Mouse (Mus musculus) right cerebral cortex, postnatal 4 days (tissue): ENCODE data around the gene H3f3a.

Experiments used
- DNase-seq: peaks from one replicate; pipeline ENCODE4 v3.0.0-alpha.2; 2022

The H3f3a gene

DNA sequence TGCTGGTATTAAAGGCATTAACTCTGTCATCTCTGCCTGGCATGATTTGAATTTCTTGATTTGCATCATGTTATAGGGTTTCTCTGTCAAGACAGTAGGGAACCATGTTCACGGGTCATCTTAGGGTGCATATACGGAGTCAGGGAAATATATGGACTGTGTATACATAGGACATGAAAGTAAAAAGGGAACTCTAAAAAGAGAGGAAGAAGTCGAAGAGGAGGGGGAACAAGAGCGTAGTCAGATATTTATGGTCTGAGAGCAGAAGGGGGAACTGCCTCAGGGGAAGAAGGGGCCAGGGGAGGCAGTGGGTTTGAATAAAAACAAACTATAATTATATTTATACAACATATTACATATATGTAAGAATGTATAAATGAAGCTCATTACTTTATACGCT lies 8.5 kb upstream of the H3f3a start:
- no peak for DNase-seq

DNA sequence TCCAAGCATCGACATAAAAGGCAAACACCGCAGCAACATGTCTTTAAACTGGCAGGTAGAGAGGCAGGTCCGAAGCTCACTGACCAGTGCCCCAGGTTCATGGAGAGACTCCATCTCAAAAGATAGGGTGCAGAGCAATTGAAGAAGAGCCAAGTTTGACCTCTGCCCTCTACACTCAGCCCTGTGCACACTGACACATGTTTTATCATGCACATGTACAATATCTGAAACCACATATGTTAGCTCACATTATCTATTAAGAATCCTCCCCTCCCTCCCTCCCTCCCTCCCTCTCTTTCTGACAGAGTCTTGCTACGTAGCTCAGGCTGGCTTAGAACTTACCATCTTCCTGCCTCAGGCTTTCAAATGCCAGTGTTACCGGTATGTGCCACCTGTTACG lies 7.4 kb upstream of the H3f3a start:
- DNase-seq, result no peak

DNA sequence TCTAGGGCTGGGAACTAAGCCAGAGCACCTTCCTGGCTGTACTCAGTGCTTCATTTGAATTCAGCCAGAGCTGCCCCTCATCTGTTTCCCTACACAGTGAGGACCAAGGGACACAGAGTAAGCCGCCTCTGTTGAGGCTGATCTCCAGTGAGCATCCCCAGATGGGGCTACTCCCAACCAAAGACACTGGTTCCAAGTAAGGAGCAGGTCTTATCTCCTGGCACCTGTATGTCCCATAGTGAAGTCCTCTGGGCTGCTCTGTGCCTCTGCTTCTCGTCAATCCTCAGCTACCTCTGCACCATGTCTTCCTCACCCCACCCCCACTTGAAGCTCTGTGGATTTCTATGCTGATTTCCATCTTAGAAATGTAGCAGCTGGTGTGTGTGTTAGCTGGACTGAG lies 4.3 kb upstream of the H3f3a start:
- no peak for DNase-seq

DNA sequence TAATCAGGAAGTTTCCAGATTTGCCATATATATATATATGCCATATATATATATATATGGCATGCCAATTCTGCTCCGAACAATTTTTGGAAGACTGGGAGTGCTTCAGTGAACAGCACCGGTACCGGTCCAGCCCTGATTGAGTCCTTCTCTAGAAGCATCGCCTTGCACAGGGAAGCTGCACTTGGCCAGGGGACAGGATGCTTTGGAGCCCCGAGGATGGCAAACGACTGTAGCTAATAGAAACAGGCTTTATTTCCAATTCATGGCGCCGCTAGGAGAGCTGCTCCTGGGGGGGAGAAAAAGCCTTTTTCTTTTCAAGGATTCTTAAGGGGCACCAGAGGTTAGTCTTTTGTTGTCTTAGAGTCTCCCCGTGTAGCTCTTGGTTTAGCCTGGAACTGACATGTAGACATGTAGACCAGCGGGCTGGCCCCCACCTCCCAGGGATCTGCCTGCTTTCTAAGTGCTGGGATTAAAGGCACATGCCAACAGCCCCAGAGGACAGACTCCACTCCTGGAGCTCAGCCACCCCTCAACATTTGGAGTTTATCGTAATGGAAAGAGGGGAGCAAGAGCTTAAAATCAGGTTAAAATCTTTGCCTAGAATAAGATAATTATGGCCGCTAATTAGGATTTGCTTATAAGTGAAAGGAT lies 1.8 kb upstream of the H3f3a start:
- DNase-seq, result peak; percentile 17

DNA sequence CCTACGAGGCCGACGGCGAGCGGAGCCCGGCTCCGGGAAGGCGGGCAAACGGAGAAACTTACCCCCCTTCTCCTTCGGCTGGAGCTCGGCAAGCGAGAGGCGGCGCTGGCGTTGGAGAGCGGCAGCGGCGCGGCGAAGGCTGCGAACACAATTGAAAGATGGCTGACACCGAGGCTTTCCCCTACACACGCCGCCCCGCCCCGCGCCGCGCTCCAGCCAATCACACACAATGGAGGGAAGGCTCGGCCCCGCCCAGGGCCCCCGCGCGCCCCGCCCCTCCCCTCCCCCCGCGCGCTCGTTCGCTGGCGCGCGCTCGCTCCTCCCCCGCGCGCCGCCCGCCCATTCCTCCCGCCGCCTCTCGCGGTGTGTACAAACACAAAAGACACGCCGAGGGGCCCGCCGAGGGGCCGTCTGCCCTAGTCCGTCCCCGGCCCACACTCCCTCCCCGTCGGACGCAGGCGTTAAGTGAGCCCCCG lies 296 bp downstream of the H3f3a start:
- DNase-seq, result peak; percentile 97

DNA sequence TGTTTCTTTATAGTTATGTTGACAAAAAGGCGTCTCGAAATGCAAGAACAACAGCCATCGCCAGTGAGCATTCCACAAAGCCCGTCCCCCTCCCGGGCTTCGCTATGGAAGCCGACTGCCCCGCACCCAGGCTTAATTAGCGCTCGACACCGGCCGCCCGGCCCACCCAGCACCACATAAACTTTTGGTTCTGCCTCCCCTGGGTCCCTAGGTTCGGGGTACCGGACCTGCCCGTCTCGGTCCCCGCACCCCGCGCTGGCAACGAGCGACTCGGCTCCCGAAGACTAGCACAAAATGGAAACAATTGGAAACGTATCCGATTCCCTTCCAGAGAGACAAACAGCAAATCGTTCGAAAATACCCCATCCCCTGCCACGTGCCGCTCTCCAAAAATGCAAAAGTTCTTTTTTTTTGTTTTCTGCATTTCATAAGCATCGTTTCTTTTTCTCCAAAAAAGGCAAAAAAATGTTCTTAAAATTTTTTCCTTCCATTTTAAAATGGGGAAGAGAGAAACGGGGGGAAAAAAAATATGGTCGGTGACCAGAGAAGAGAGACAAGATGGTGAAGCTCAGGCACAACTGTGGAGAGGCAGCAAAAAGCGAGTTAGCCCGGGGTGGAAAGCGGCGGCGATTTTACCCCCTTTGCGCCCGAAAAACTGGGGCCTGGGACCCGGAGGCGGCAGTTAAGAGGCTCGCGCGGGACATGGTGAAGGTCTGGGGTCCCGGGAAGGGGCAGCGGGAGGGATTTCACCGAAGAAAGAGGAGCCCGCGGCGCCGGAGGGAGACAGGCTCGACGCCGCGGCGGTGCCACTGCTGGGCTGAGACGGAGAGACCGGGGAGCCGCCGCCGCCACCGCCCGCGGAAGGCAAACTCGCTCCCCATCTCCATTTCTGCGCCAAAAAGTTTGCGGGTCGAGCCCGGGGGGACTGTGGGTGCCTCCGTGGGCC lies 1.0 kb downstream of the H3f3a start:
- DNase-seq, result peak; percentile 57

DNA sequence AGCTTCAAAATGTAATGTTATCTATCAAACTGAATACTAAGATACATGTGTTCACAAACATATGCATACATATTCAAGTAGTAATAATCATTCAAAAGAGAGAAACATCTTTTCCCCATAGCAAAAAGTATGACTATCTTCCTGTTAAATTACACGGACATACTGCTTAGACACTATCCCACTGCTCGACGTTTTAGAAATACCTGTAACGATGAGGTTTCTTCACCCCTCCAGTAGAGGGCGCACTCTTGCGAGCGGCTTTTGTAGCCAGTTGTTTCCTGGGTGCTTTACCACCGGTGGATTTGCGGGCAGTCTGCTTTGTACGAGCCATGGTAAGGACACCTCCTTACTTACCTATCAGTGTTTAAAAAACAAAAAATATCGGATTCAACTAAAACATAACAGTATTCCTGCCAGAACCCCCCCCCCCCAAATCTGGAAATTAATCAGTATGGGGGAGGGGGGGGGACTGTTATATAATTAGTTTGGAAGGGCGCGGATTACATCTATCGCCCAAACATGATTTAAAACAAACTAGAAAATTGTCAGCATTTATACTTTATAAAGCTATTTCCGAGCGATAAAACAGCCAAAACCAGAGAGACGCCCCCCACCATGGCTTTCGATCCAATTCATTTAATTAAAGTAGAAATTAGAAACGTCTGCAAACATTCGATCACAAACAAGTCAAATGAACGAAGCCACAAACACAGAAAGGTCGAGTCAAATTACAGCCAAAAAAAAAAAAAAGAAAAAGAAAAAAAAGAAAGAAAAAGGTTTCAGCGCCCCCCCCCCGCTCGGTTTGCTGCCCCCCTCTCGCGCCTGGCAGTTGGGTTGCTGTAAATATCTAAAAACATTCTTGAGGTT lies 1.9 kb downstream of the H3f3a start:
- DNase-seq, result no peak

DNA sequence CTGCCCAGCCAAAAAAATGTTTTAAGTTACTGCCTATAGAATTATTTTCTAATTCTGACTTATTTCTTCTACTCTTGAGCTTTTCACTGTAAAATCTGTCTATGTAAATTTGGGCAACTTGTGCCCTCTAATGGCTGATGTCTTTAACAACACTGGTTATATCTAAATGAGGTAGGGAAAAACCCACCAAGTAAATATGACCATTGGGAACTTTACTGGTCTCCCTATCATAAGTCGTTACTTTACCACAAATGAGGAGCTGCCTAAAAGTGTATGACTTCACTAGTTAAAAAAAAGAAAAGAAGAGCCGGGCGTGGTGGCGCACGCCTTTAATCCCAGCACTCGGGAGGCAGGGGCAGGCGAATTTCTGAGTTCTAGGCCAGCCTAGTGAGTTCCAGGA lies 2.8 kb downstream of the H3f3a start:
- no peak for DNase-seq

DNA sequence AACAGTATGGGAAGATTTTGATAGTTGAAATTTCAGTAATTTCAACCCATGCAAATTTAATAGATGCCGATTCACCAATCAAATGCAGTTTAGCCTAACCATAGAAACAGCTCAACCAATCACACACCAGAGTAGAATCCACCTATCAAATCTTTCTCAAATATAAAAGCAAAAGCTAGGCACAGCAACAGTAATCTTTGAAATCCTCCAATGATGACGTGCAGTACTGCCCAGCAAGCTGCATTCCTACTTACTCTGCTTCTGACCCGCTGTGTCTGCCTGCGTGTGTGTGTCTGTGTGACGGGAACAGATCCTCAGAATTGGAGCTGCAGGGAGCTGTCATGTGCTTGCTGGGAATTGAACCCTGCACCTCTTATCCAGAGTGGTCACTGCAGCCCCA lies 4.9 kb downstream of the H3f3a start:
- no peak for DNase-seq

DNA sequence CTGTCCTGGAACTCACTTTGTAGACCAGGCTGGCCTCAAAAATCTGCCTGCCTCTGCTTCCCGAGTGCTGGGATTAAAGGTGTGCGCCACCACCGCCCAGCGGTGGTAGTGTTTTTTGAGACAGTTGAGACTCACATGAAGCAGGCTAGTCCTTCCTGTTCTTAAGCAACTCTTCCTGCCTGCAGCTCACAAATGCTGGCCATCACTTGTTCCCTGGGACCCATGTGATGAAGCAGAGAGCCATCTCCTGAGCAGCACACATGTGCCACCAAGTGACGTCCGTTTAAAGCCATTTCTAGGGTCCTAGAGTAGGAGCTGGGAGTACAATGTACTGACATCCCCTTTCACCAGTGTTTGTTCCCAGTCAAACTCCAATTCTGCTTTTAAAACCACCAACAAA lies 9.9 kb downstream of the H3f3a start:
- DNase-seq, result no peak

DNA sequence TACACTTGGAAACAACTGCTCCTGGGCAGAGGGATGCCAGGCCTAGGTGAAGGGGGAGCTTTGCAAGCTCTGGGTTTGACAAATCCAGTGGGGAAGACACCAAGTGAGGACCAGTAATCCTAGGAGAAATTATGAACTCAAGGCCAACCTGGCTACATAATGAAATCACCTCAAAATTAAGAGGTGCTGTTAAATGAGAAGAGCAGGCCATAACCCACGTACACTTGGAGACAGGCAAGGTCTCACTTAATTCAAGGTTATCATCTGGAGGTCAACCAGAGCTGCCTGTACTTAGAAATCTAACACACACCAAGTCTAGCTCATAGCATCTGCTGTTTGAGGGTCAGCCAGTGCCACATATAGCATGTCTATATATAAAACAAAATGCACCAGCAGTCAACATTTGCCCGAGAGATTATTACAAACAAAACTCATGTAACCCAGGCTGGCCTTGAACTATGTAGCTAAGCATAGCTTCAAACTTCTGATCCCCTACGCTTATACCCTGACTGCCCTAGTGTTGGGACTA lies 12.2 kb downstream of the H3f3a start:
- DNase-seq, result no peak

DNA sequence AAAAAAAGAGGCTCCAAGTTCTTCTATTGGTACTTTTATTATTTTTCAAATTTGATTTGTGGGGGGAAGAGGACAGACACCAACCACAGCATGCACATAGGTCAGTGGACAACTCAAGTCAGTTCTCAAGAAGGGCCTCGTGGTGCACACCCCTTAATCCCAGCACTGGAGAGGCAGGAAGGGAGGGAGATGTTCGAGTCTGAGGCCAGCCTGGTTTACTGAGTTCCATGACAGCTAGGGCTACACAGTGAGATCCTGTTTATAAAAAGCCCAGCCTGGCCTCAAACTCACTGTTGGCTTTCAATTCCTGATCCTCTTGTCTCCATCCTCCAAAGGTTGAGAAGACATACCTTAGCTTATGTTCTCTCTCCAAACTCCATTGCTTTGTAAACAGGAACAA lies 12.9 kb downstream of the H3f3a start:
- DNase-seq, result no peak

DNA sequence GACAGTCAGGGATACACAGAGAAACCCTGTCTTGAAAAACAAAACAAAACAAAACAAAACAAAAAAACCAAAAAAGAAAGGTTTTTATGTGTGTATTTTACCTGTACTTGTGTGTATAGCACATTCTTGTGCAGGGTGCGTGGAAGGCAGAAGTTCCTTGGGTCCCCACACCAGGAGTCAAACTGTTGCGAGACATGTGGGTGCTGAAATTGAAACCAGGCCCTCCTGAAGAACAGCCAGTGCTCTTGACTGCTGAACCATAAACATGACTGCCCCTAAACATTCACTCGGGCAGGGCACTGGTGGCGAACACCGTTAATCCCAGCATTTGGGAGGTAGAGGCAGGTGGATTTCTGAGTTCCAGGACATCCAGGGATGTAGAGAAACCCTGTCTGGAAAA lies 13.7 kb downstream of the H3f3a start:
- DNase-seq, result no peak

DNA sequence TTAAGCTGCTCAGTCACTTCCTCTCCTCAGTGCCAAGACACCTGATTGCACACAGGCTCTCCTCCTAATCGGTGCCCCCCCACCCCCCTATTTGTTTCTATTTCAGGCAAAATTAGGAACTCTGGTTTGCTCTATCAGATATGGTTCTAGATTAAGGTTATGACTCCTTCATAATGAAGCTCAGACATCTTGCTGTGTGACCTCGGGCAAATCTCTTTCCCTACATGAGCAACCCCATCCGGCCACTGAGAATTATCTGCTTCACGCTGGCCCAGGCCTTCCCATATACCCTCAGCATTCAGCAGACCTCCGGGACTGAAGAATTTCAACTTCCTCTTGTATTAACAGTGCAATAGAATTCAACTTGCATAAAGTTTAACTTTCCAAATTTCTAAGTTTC lies 14.5 kb downstream of the H3f3a start:
- no peak for DNase-seq

DNA sequence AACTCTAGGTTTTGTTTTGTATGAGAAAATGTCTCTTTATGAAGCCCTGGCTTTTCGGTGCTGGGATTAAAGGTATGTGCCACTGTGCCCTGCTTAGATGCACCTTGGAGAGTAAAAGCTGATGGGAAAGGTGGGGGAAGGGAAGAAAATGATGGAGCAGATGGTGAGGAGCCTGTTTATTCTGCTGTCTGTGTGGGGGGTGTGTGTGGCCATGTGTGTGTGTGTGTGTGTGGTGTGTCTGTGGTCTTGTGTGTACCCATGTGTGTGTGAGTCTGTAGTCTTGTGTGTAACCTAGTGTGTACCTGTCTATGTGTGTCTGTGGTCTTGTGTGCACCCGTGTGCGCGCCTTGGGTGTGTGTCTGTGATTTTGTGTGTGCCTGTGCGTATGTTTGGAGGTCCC lies 15.1 kb downstream of the H3f3a start:
- DNase-seq, result no peak

DNA sequence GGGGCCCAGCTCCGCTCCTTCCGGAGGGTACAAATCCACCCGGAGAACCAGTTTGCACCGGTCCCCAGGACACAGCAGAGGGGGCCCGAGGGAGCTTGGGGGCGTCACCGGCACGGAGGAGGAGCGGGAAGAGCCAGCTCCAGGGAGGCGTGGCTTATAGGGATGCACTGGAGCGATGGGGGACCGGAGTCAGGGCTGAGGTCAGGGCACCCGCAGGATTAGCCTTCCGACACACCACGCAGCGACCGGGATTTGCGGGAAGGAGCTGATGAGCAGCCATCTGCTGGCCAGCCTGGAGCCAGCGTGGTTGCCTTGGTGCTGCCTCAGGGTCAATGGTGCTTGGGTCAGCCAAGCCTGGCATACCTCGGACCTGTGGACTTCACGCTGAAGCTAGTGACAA lies 19.6 kb downstream of the H3f3a start:
- peak; percentile 34 for DNase-seq

DNA sequence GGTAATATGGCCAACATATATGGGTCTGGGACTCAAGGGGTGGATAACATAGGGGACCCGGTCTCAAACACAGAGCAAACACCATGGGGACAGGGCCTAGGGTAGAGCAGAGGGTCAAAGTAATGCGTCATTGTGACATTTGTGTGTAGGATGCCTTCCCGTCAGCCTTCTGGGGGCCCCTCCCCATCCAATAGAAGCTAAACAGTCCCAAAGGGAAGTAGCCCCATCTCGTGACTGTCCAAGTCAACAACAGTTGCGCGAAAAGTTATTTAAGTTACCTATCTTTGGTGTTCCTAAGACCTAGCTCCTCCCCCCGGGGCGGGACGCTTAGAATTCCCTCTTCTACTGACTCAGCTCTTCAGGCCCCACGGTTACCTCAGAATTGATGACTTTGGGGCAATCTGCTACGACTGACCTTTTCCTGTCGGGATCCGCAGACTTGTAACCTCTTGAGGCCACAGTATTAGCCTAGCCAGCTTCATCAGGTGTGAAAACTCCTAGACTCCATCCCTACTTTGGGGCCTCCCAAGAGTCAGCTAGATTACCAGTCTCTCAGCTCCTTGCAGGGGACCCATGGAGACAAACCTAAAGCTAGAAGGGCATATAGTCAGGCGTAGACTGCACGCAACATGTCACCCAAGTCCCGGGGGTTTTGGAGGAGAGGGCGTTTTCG lies 20.2 kb downstream of the H3f3a start:
- no peak for DNase-seq

DNA sequence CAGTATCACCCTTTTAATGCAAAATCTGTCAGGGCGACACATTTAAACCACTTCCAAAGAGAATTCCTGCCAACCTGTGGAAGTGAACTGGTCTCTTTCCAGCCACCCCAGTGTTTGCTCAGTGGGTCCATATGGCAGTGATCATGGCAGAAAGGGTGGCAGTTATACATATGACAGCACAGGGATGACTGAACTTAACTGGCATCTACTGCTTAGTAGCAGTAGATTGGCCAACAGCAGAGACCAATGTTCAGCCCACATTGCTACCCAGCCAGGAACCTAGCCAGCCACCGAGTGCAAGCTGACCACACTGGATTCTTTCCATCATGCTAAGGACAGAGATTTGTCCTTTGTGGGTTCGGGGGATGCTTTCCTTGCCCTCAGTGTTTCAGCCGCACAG lies 20.9 kb downstream of the H3f3a start:
- no peak for DNase-seq

DNA sequence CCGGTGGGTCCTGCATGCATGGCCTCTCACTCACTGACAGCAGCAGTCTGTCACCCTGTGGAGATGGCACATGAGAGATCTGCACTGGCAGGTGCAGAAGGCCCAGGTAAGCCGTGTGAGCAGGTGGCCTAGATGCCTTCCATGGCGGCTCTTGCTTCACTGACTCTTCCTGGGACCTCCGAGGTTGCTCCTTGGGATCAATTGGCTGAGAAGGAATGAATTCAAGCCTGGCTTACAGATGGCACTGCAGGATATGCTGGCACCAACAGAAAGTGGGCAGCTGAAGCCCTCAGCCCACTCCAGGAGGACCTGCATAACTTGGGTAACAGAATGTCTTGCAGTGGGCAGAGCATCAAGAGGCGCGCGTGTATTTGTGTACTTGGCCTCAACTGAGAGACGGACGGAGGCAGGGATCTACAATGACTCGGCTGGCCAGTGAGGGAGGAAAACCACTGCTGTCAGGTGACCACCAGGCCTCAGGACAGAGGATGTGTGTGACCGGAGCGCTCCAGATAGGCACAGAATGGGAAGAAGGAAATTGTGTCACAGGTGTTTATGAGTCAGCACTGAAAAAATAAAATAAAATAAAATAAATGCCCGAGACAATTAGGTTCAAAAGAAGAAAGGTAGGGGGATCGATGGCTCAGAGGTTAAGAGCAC lies 21.8 kb downstream of the H3f3a start:
- no peak for DNase-seq

DNA sequence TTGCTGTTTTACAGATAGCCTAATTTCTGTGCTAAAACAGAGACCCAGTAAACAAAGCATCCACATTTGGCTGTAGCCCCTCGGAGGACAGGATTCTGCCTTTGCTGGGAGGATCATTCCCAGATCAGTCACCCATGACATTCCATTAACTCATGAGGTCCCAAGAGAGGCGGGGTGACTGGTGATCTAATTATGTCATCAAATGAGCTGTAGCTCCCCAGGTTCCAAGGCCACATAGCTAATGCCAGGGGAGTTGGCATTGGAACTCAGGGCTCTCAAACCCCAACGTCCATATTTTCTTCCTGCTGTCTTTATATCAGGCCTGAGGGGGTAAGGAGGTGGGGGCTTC lies 30.2 kb downstream of the H3f3a start:
- DNase-seq, result no peak

DNA sequence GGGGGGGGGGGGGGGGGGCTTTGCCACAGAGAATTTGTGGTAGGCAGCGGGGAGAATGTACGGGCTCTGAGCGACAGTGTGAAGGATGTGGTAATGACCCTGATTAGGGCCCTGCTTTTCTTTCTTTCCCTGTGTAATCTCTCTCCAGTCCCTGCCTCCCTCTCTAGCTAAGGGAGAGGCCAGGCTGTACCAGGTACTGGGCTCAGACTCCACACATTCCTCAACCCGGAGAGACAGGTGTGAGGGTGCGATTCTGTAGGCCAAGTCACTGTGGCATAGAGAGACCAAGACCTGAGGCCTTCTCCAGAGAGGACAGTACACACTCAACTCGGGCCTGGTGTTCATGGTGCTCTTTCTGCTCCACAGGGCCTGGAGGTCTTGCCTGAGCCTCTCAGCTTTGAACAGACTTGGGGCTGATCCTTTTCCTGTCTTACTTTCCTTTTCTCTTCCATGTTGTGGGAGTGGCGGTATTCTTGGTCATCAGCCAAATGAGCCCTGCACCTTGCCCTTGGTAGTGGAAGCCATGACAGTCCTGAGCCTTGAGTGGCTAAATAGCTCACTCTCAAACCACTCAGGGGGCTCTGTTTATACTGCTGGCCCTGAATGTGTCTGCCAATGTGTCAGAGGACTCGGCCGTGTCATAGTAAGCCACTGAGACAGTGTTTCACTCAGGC lies 30.7 kb downstream of the H3f3a start:
- DNase-seq, result no peak

DNA sequence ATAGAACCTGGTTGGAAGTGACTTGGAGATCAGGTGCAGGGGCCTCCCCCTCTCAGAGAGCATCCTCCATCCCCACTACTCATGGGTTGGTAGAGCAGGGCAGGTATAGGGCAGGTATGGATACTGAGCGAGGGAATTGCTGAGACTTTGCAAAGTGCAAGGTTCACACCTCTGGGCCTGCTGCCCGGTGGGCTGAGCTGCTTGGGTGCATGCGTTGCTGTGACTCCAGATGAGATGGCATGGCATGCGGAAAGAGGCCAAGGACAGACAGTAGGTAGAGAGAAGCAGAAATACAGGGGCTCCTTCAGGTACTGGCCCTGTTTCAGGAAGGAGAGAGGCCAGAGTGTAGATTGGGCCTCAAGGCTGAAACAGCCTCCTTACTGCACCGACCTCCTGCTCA lies 32.5 kb downstream of the H3f3a start:
- no peak for DNase-seq
